Mouse (Mus musculus): ENCODE measurements at regions not wholly inside any gene's neighbourhood (a gene's known extent, or its start where the extent isn't known, plus 50 kb on each side); places are given as distances from the start of the nearest gene placed in this dataset.

DNA sequence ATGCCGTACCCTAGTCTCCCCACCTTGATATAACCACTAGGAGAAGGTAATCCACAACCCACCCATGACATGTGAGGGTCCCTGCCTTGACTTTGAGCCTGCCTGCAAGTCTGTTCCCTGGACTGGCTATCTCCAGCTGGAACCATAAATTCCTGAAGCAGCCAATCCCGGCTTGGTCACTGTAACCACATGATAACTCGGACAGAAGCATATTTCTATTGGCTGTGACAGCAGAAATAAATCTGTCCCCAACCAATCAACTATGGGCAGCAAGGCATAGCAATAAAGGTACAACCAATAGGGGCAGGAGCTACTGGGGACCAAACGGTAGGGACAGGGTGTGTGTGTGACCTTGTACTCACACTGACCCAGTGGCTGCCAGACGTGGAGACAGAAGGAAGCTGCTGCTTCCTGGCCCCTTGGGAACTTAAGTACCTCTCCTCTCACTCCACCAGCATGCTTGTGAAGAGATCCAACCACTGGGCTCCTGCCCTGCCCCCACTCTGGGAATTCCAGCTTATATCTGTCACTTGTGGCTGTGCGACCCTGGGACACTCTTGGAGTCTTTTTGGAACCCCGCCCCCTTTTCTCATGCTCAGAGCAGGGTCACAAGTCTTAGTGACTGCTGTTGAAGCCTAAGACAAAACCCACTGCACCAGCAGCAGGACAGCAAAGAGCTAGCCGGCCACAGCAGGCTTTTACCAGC lies 51.8 kb upstream of the Ttc34 start:
- DNase-seq: peak in 1 of 2 experiments; percentile 13

DNA sequence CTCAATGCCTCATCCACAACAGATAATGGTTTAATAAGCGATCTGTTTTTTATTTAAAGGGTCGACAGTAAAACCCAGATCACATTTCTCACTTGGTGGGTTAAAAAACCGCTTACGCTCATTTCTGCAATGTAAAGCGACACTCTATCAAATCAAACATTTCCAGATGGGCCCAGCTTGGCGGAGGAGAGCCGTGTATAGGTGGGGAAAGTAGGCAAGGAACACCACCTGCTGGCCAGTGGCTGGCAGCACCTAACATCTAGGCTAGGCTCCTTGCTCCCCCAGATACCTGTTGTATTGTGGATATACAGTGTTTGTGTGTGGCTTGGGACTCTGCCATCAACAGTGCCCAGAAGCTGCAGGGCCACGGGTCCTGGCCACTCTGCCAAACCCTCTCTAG lies 50.1 kb upstream of the Ttc34 start:
- peak in 1 of 2 experiments; percentile 40 for DNase-seq
